Mouse (Mus musculus): Measurements from ENCODE around the gene Tbc1d10a.

GRCm38 (mm10) chr11:4219317-4219751, 32.7 kb downstream of the Tbc1d10a start:
- TF ChIP-seq CTCF (IDR thresholded peaks at IDR 0.05; ENCODE audit: borderline replicate concordance, control insufficient read depth, extremely low read depth, insufficient read depth, low read length, poor library complexity) (no peak), POLR2A (IDR thresholded peaks at IDR 0.05; ENCODE audit: control insufficient read depth, extremely low read depth, insufficient read depth, low read length, poor library complexity) (no peak)

Measured in thymus, adult 2 months (tissue).